Mouse (Mus musculus): ENCODE measurements around the gene H2al3. TPM values are rescaled to one million over a fixed set of nuclear protein-coding genes. Genes with fewer than 3 reads are reported as not detected.

Gene H2al3
- not detected for polyA plus RNA-seq (2014; fragmentation: Illumina TruSeq; extraction: RNeasy Lipid Tissue Mini Kit (QIAGEN cat#74804); ENCODE audit: low read depth, low replicate concordance)

DNA sequence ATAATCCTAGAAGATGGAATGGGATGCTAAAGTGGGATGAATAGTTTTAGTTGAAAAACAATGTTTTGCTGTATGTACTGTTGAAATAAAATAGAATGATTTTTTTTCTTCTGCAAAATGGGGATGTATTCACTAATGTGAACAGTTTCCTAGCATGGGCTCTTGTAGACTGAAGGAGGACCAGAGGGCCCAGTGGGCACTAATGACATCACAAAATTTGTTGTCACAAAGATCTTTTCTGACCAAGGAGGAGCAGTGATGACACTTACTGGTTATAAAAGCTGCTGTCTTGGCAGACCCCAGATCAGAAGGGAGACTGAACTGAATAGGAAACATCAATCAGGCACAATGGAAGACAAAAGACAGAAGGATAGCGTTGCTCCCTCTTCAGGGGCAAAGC, at the start of gene H2al3:
Gene H2al3 (plus strand): TSS at position 301 of the 400 bp plus-strand sequence.

GRCm38 (mm10) chrX:9846628-9847027, 2.9 kb upstream of the H2al3 start, which contains the start of gene Hypm:
Gene Hypm (plus strand): TSS chrX:9846928.

GRCm38 (mm10) chrX:9885322-9885721, 35.8 kb downstream of the H2al3 start, which contains the start of gene Sytl5:
Gene Sytl5 (plus strand): TSS chrX:9885622.

Other genes with a start within 250 kb of the H2al3 start
- gene Dynlt3, start 186.7 kb upstream of the H2al3 start, polyA plus RNA-seq (2014; fragmentation: Illumina TruSeq; extraction: RNeasy Lipid Tissue Mini Kit (QIAGEN cat#74804); ENCODE audit: low read depth, low replicate concordance), result 59.8 TPM
- not detected for gene Hypm, start 2.8 kb upstream of the H2al3 start, polyA plus RNA-seq (2014; fragmentation: Illumina TruSeq; extraction: RNeasy Lipid Tissue Mini Kit (QIAGEN cat#74804); ENCODE audit: low read depth, low replicate concordance)
- not detected for gene Sytl5, start 35.9 kb downstream of the H2al3 start, polyA plus RNA-seq (2014; fragmentation: Illumina TruSeq; extraction: RNeasy Lipid Tissue Mini Kit (QIAGEN cat#74804); ENCODE audit: low read depth, low replicate concordance)